Mouse (Mus musculus) midbrain, embryonic 11.5 days (tissue): Measurements from ENCODE around the gene Arhgap15. TPM values are rescaled to one million over a fixed set of nuclear protein-coding genes. Genes with fewer than 3 reads are reported as not detected.

Experiments
- ATAC-seq: fragments of 200-750 bp; cut with Nextera tagmentation; 2 replicates; pipeline ENCODE4 v1.8.0; 2017; ENCODE audit warnings: moderate TSS enrichment, moderate library complexity; ENCODE audit not compliant: low FRiP score
- DNase-seq: peaks from one replicate; pipeline ENCODE4 v3.0.0; 2015; ENCODE audit warnings: low spot score; ENCODE audit errors: missing footprints
- H3K27ac ChIP-seq: fragments of 300-500 bp; sonication (generic); 2 replicates; pipeline ENCODE4 v1.5.1; 2014; ENCODE audit warnings: low read depth, low read length
- H3K27me3 ChIP-seq: fragments of 300-500 bp; sonication (generic); 2 replicates; pipeline ENCODE4 v1.6.1; 2014; ENCODE audit warnings: mild to moderate bottlenecking, low read length, moderate library complexity, mixed read lengths; ENCODE audit not compliant: control insufficient read depth, insufficient read depth
- H3K36me3 ChIP-seq: fragments of 300-500 bp; sonication (generic); 2 replicates; pipeline ENCODE4 v1.6.1; 2014; ENCODE audit warnings: mild to moderate bottlenecking, low read length, moderate library complexity, mixed read lengths; ENCODE audit not compliant: control insufficient read depth, insufficient read depth
- H3K4me1 ChIP-seq: fragments of 300-500 bp; sonication (generic); 2 replicates; pipeline ENCODE4 v1.6.1; 2014; ENCODE audit warnings: low read length; ENCODE audit not compliant: control insufficient read depth, insufficient read depth
- H3K4me2 ChIP-seq: fragments of 300-500 bp; sonication (generic); 2 replicates; pipeline ENCODE4 v1.6.1; 2014; ENCODE audit warnings: mild to moderate bottlenecking, moderate library complexity
- H3K4me3 ChIP-seq: fragments of 300-500 bp; sonication (generic); 2 replicates; pipeline ENCODE4 v1.5.1; 2014; ENCODE audit warnings: low read depth, low read length
- H3K9ac ChIP-seq: fragments of 300-500 bp; sonication (generic); 2 replicates; pipeline ENCODE4 v1.6.1; 2014; ENCODE audit warnings: low read length
- H3K9me3 ChIP-seq: fragments of 300-500 bp; sonication (generic); 2 replicates; pipeline ENCODE4 v1.6.1; 2016; ENCODE audit warnings: low read length; ENCODE audit not compliant: control insufficient read depth
- WGBS: fragments of 180-500 bp; shearing (Covaris S2); extraction: QIAGEN DNeasy Blood & Tissue Kit; methylation state at CpG from one replicate; pipeline ENCODE4 v1.1.7; 2014; 5-methylcytosine and 5-hydroxymethylcytosine counted together
- polyA plus RNA-seq: library from polyadenylated mRNA; unstranded; fragments of >200 nt; fragmentation: Nextera tagmentation; extraction: Ambion mirVana; gene quantifications from 2 replicates; pipeline ENCODE4 v1.2.1, GENCODE M21; 2014

The Arhgap15 gene
- polyA plus RNA-seq, 1 experiment from 2014 or later: 0.52 TPM

GRCm38 (mm10) chr2:43790049-43790693 is 41.5 kb downstream of the Arhgap15 start:
- DNase-seq: no peak
- Histone ChIP-seq H3K4me3 (no peak overlapping the region), H3K9ac (no peak overlapping the region), H3K27me3 (no peaks in the 10 kb centered on the region), H3K4me1 (no peaks in the 10 kb centered on the region), H3K36me3 (no peaks in the 10 kb centered on the region), H3K9me3 (no peaks in the 10 kb centered on the region), H3K27ac (no peak overlapping the region), H3K4me2 (no peak overlapping the region)
- WGBS: 84% methylated on average over 6 of the region's 6 CpGs
- no peak for ATAC-seq

GRCm38 (mm10) chr2:43791575-43791974 is 43.0 kb downstream of the Arhgap15 start:
- H3K4me2 ChIP-seq: no peak overlapping the region
- no peaks in the 10 kb centered on the region for H3K4me1 ChIP-seq
- ATAC-seq (no peak), DNase-seq (no peak)
- 83% methylated on average over 6 of the region's 6 CpGs for WGBS
- H3K9me3 ChIP-seq: no peaks in the 10 kb centered on the region
- H3K4me3 ChIP-seq: no peak overlapping the region
- no peaks in the 10 kb centered on the region for H3K36me3 ChIP-seq
- H3K27ac ChIP-seq: no peak overlapping the region
- H3K27me3 ChIP-seq: no peaks in the 10 kb centered on the region
- no peak overlapping the region for H3K9ac ChIP-seq

- DNase-seq (no peak), ATAC-seq (no peak)
- H3K4me1 ChIP-seq: no peaks in the 10 kb centered on the region
- H3K36me3 ChIP-seq: no peaks in the 10 kb centered on the region
- H3K4me2 ChIP-seq: no peak overlapping the region
- no peak overlapping the region for H3K27ac ChIP-seq
- 57% methylated on average over 3 of the region's 3 CpGs for WGBS
- H3K9ac ChIP-seq: no peak overlapping the region
- H3K9me3 ChIP-seq: no peaks in the 10 kb centered on the region
- H3K4me3 ChIP-seq: no peak overlapping the region
- H3K27me3 ChIP-seq: no peaks in the 10 kb centered on the region
These were observed 44.5 kb downstream of the Arhgap15 start for GRCm38 (mm10) chr2:43793105-43793504.

GRCm38 (mm10) chr2:43794700-43795099 is 46.1 kb downstream of the Arhgap15 start:
- no peak for DNase-seq
- no peak overlapping the region for H3K27ac ChIP-seq
- no peaks in the 10 kb centered on the region for H3K4me1 ChIP-seq
- no peak overlapping the region for H3K4me3 ChIP-seq
- H3K9ac ChIP-seq: no peak overlapping the region
- H3K36me3 ChIP-seq: no peaks in the 10 kb centered on the region
- no peak for ATAC-seq
- H3K9me3 ChIP-seq: no peaks in the 10 kb centered on the region
- H3K4me2 ChIP-seq: no peak overlapping the region
- 93% methylated on average over 5 of the region's 5 CpGs for WGBS
- no peaks in the 10 kb centered on the region for H3K27me3 ChIP-seq

GRCm38 (mm10) chr2:43796448-43796847 is 47.8 kb downstream of the Arhgap15 start:
- H3K36me3 ChIP-seq: no peaks in the 10 kb centered on the region
- no peak overlapping the region for H3K27ac ChIP-seq
- ATAC-seq (no peak), DNase-seq (no peak)
- no peak overlapping the region for H3K4me3 ChIP-seq
- no peak overlapping the region for H3K4me2 ChIP-seq
- H3K27me3 ChIP-seq: no peaks in the 10 kb centered on the region
- no peaks in the 10 kb centered on the region for H3K9me3 ChIP-seq
- H3K4me1 ChIP-seq: no peaks in the 10 kb centered on the region
- H3K9ac ChIP-seq: no peak overlapping the region
- WGBS: 94% methylated on average over 4 of the region's 4 CpGs

GRCm38 (mm10) chr2:43805960-43806744 is 57.5 kb downstream of the Arhgap15 start:
- Histone ChIP-seq H3K4me1 (no peaks in the 10 kb centered on the region), H3K27ac (no peak overlapping the region), H3K27me3 (no peaks in the 10 kb centered on the region), H3K9me3 (no peaks in the 10 kb centered on the region), H3K9ac (no peak overlapping the region), H3K4me2 (no peak overlapping the region), H3K36me3 (no peaks in the 10 kb centered on the region), H3K4me3 (no peak overlapping the region)
- DNase-seq: no peak
- WGBS: 65% methylated on average over 4 of the region's 4 CpGs
- no peak for ATAC-seq

- no peaks in the 10 kb centered on the region for H3K27me3 ChIP-seq
- H3K36me3 ChIP-seq: no peaks in the 10 kb centered on the region
- no peak overlapping the region for H3K4me2 ChIP-seq
- H3K9ac ChIP-seq: no peak overlapping the region
- no peak overlapping the region for H3K27ac ChIP-seq
- H3K4me1 ChIP-seq: no peaks in the 10 kb centered on the region
- H3K9me3 ChIP-seq: no peaks in the 10 kb centered on the region
- 90% methylated on average over 12 of the region's 12 CpGs for WGBS
- ATAC-seq (no peak), DNase-seq (no peak)
- H3K4me3 ChIP-seq: no peak overlapping the region
These were observed 67.5 kb downstream of the Arhgap15 start for GRCm38 (mm10) chr2:43815896-43816787.

- H3K4me3 ChIP-seq: no peak overlapping the region
- no peaks in the 10 kb centered on the region for H3K36me3 ChIP-seq
- H3K9me3 ChIP-seq: no peaks in the 10 kb centered on the region
- H3K9ac ChIP-seq: no peak overlapping the region
- ATAC-seq (no peak), DNase-seq (no peak)
- no peaks in the 10 kb centered on the region for H3K4me1 ChIP-seq
- no peaks in the 10 kb centered on the region for H3K27me3 ChIP-seq
- 85% methylated on average over 8 of the region's 8 CpGs for WGBS
- no peak overlapping the region for H3K4me2 ChIP-seq
- H3K27ac ChIP-seq: no peak overlapping the region
These were observed 68.4 kb downstream of the Arhgap15 start for GRCm38 (mm10) chr2:43816788-43817581.
